24 mouse cellular contexts compared by ENCODE assay signal in genomic region chr2:169763716-169764115, GRCm38 (mm10).
"Had no signal": no experiment of that assay in that cellular context is flagged by ENCODE, and none has a peak within 500 bp of the region (broad histone marks: within the 10 kb centered on the region; RNA-seq: fewer than 3 reads in every experiment).

No protein-coding gene starts in this region.

- ATAC-seq: hindbrain, embryonic 16.5 days; inflammation-experienced regulatory T-cells, adult 6 months; intestine, embryonic 15.5 days; intestine, postnatal 0 days had no signal

- H3K4me3 ChIP-seq: gastrocnemius, adult 2 months; heart, embryonic 10.5 days; heart, embryonic 12.5 days; hindbrain, embryonic 10.5 days; hindbrain, embryonic 12.5 days; intestine, embryonic 15.5 days; layer of hippocampus, adult 2 months; left cerebral cortex, adult 2 months; limb, embryonic 10.5 days; limb, embryonic 12.5 days had no signal

- H3K27ac ChIP-seq: gastrocnemius, adult 2 months; heart, embryonic 10.5 days; hindbrain, embryonic 10.5 days; hindbrain, embryonic 12.5 days; hindbrain, embryonic 14.5 days; intestine, embryonic 15.5 days; layer of hippocampus, adult 2 months; left cerebral cortex, adult 2 months; limb, embryonic 10.5 days; limb, embryonic 12.5 days had no signal

- H3K9ac ChIP-seq: heart, embryonic 12.5 days; hindbrain, embryonic 12.5 days; hindbrain, embryonic 14.5 days; intestine, embryonic 15.5 days; limb, embryonic 12.5 days had no signal

- H3K9me3 ChIP-seq: heart, embryonic 10.5 days; heart, embryonic 12.5 days; hindbrain, embryonic 10.5 days; intestine, embryonic 15.5 days; limb, embryonic 10.5 days had no signal

- H3K27me3 ChIP-seq: hindbrain, embryonic 12.5 days; intestine, embryonic 15.5 days; limb, embryonic 12.5 days had no signal

- DNase-seq: gastrocnemius, adult 2 months; gastrocnemius, postnatal 10 days; gastrocnemius, postnatal 25 days; heart, adult 18-20 months; heart, postnatal 10 days; heart, postnatal 4 days; kidney, adult 18-20 months; kidney, adult 8-10 months; kidney, postnatal 10 days; kidney, postnatal 25 days; kidney, postnatal 4 days had no signal

- H3K36me3 ChIP-seq: heart, embryonic 10.5 days; heart, embryonic 12.5 days; hindbrain, embryonic 10.5 days; hindbrain, embryonic 12.5 days; intestine, embryonic 15.5 days; limb, embryonic 12.5 days had no signal

- H3K4me2 ChIP-seq: heart, embryonic 12.5 days; hindbrain, embryonic 12.5 days; hindbrain, embryonic 14.5 days; intestine, embryonic 15.5 days; limb, embryonic 12.5 days had no signal

- H3K4me1 ChIP-seq: hindbrain, embryonic 10.5 days; hindbrain, embryonic 12.5 days had no signal
